Mouse (Mus musculus) stomach, postnatal 0 days (tissue): ENCODE results near the gene Slc7a10.

Source experiments
- CTCF ChIP-seq: IDR thresholded peaks from 2 replicates; pipeline ENCODE4 v1.5.1; 2016; ENCODE audit warnings: antibody characterized with exemption, low read depth, mild to moderate bottlenecking, moderate library complexity
- EP300 ChIP-seq: optimal IDR thresholded peaks from 2 replicates; pipeline ENCODE3; 2016; ENCODE audit warnings: antibody characterized with exemption

DNA sequence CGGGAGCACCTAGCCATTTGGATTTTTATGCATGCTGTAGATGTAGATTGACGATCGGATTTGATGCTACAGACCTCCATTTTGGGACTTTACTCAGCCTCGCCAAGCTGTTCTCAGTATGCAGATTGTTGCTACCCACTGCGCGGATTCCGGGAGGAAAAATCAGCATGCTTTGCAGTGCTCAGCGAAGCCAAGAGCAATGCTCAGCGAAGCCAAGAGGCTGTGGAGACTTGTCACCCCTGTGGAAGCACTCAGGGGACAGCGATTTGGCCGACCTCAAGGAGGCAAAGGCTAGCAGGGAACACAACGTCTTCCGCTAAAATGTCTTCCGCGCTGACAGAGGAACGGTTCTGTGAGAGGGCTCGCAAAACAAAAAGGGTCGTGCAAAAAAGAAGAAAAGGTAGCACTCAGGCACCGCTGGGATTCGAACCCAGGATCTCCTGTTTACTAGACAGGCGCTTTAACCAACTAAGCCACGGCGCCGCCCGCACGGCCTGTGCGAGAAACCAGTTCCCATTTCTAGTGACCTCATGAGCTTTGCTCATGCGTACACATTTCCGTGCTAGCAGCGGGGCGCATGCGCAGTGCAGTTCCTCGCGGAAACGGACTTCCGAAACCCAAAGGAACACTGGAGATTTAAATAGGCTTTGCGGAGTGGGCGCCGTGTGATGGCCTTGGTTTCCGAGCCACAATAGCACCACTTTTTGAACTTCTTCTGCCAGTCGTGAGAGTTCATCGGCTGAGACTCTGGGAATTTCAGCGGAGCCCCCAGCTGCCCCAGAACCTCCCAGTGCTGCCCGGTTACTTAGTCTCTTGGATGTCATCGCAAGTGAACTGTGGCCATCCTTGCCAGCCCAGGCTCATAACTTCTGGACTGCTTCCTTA, 48.4 kb downstream of the Slc7a10 start:
- no peak; the same call in 1 of the 2 replicates for TF ChIP-seq CTCF
- no peak for TF ChIP-seq EP300
